Mouse (Mus musculus) MEL (cell line): Measurements from ENCODE around the gene Gm28729.

Source experiments
- CTCF ChIP-seq, 3 experiments: IDR thresholded peaks in 2 of 3; conservative IDR thresholded peaks in 1 of 3; 2 replicates each; pipeline ENCODE4 v1.5.1; 2011 to 2012; ENCODE audit warnings: low read length in 3 of 3, low read depth in 2 of 3, mild to moderate bottlenecking in 2 of 3, improper control_type of control experiment in 1 of 3, inconsistent platforms in 1 of 3, mixed read lengths in 1 of 3, moderate library complexity in 1 of 3; ENCODE audit not compliant: control insufficient read depth in 1 of 3, insufficient read depth in 1 of 3, poor library complexity in 1 of 3, severe bottlenecking in 1 of 3
- POLR2A ChIP-seq, 2 experiments: IDR thresholded peaks; 2 replicates each; pipeline ENCODE4 v1.6.1; 2011 to 2012; ENCODE audit warnings: low read length in 2 of 2, mild to moderate bottlenecking in 2 of 2, control low read depth in 1 of 2, improper control_type of control experiment in 1 of 2, low read depth in 1 of 2, moderate library complexity in 1 of 2; ENCODE audit not compliant: control insufficient read depth in 1 of 2, insufficient read depth in 1 of 2, poor library complexity in 1 of 2
- RAD21 ChIP-seq: IDR thresholded peaks from 2 replicates; pipeline ENCODE4 v1.6.1; 2011; ENCODE audit warnings: mild to moderate bottlenecking, low read depth, low read length, improper control_type of control experiment
- ZNF384 ChIP-seq: IDR thresholded peaks from 2 replicates; pipeline ENCODE4 v1.6.1; 2012; ENCODE audit warnings: low read depth, mild to moderate bottlenecking, inconsistent platforms, low read length, improper control_type of control experiment

GRCm38 (mm10) chr9:96461607-96462006 is 63.5 kb downstream of the Gm28729 start:
- TF ChIP-seq CTCF (IDR thresholded peaks at IDR 0.05 in 2 of 3, conservative IDR thresholded peaks at IDR 0.05 in 1 of 3; ENCODE audit: control insufficient read depth in 1 of 3, insufficient read depth in 1 of 3, low read depth in 2 of 3, low read length in 3 of 3, poor library complexity in 1 of 3, severe bottlenecking in 1 of 3) (peak; percentile 37 to 54 (median 38)), ZNF384 (no peak), POLR2A (IDR thresholded peaks at IDR 0.05; ENCODE audit: control insufficient read depth in 1 of 2, insufficient read depth in 1 of 2, low read depth in 1 of 2, low read length in 2 of 2, poor library complexity in 1 of 2) (no peak), RAD21 (no peak; the same call in 1 of the 2 replicates)
